Mouse (Mus musculus) spleen, adult 2 months (tissue): ENCODE measurements around the gene 2700097O09Rik. TPM values are rescaled to one million over a fixed set of nuclear protein-coding genes. Genes with fewer than 3 reads are reported as not detected.

ENCODE experiments used
- DNase-seq, 2 experiments: peaks; one replicate each; pipeline versions ENCODE4 v3.0.0 to v3.0.0-alpha.2; 2012 to 2021; ENCODE audit warnings: low spot score in 2 of 2, low read depth in 1 of 2
- H3K27ac ChIP-seq: fragments of 200-500 bp; 2 replicates; pipeline ENCODE4 v1.5.1; 2012; ENCODE audit warnings: low read length, inconsistent platforms; ENCODE audit not compliant: insufficient read depth
- H3K27me3 ChIP-seq: fragments of 200-500 bp; 2 replicates; pipeline ENCODE4 v1.6.1; 2012; ENCODE audit warnings: mild to moderate bottlenecking, moderate library complexity, low read length, inconsistent platforms; ENCODE audit not compliant: control insufficient read depth, insufficient read depth
- H3K36me3 ChIP-seq: fragments of 200-500 bp; 2 replicates; pipeline ENCODE4 v1.6.1; 2012; ENCODE audit warnings: mild to moderate bottlenecking, low read length, inconsistent platforms; ENCODE audit not compliant: control insufficient read depth, insufficient read depth
- H3K4me1 ChIP-seq: fragments of 200-500 bp; 2 replicates; pipeline ENCODE4 v1.6.1; 2011; ENCODE audit warnings: inconsistent platforms; ENCODE audit not compliant: control insufficient read depth, insufficient read depth, insufficient read length
- H3K4me3 ChIP-seq: fragments of 200-500 bp; 2 replicates; pipeline ENCODE4 v1.5.1; 2011; ENCODE audit warnings: mild to moderate bottlenecking, inconsistent platforms; ENCODE audit not compliant: insufficient read depth, insufficient read length; ENCODE audit errors: extremely low read depth
- CTCF ChIP-seq: fragments of 200-500 bp; IDR thresholded peaks from 2 replicates; pipeline ENCODE4 v1.5.1; 2011; ENCODE audit warnings: mild to moderate bottlenecking, inconsistent platforms; ENCODE audit not compliant: insufficient read depth, insufficient read length, insufficient replicate concordance; ENCODE audit errors: extremely low read depth
- POLR2A ChIP-seq: fragments of 200-500 bp; IDR thresholded peaks from 2 replicates; pipeline ENCODE4 v1.6.1; 2011; ENCODE audit warnings: low read depth, low read length, inconsistent platforms
- WGBS: fragments of 180-500 bp; shearing (Covaris S2); methylation state at CpG from one replicate; pipeline ENCODE4 v1.1.7; 2018; 5-methylcytosine and 5-hydroxymethylcytosine counted together
- polyA plus RNA-seq: library from polyadenylated mRNA; depleted of rRNA; stranded (reverse); fragments of >200 nt; gene quantifications from 2 replicates; pipeline ENCODE4 v1.2.3, GENCODE M21; 2012

Gene 2700097O09Rik
- polyA plus RNA-seq, 1 experiment = 3.1 TPM

DNA sequence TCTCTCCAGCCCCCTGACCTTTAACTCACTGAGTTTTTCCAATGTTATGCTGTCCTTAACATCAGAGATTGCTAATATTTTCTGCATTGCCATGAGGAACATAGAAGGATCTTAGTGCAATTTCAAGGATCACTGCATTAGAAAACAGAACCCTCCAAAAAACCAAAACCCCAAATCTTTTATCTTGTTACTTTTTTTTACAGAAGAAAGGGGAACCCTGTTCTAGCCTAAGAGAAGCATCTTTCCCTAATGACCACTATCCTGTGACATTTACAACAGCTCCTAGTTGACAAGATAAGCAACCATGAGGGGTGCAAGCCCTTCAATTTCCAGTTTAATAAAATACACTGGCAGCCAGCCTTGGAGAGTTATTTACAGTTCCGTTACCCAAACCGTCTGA, 23.2 kb downstream of the 2700097O09Rik start:
- H3K27me3 ChIP-seq = no peaks in the 10 kb centered on the region
- no peak overlapping the region for H3K4me3 ChIP-seq
- 84% methylated on average over 2 of the region's 2 CpGs for WGBS
- H3K4me1 ChIP-seq = no peaks in the 10 kb centered on the region
- TF ChIP-seq CTCF = no peak
- no peak for TF ChIP-seq POLR2A
- H3K27ac ChIP-seq = no peak overlapping the region
- DNase-seq = no peak
- H3K36me3 ChIP-seq = no peaks in the 10 kb centered on the region

DNA sequence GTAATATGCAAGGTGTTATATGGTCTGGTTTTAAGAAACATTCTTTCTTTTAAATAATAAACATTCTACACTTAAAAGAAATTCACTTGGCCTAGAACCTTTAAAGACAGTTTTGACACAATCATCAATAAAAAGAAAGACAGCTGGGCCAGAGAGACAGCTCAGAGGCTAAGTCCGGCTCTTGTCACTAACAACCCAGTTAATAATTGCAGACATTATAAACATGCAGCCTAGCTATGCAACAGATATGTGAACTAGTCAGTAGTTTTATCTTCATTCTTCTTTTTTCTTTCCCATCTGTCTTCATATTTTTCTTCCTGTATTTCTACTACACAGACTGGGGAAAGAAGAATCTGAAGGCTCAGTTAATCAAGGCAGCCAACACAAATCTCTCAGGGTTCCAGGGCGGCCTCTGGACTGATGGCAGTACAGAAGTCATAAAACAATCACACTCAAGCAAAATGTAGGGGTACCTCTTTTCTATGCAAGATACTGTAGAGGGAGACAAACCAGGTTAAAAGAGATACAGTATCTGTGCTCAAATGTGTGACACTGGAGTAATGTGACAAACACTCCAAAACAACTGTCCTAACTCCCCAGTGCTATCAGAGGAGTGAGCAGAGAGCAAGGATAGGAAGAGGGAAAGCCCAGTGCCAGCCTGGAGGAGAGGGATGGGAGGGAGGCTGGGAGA, 25.2 kb downstream of the 2700097O09Rik start:
- H3K36me3 ChIP-seq = no peaks in the 10 kb centered on the region
- peaks cover 2% of the 10 kb centered on the region; the same call in 1 of the 2 replicates for H3K4me1 ChIP-seq
- no peaks in the 10 kb centered on the region for H3K27me3 ChIP-seq
- no peak for TF ChIP-seq POLR2A
- TF ChIP-seq CTCF = no peak
- no peak for DNase-seq
- no peak overlapping the region for H3K27ac ChIP-seq
- H3K4me3 ChIP-seq = no peak overlapping the region
- WGBS = 88% methylated on average over 2 of the region's 2 CpGs

DNA sequence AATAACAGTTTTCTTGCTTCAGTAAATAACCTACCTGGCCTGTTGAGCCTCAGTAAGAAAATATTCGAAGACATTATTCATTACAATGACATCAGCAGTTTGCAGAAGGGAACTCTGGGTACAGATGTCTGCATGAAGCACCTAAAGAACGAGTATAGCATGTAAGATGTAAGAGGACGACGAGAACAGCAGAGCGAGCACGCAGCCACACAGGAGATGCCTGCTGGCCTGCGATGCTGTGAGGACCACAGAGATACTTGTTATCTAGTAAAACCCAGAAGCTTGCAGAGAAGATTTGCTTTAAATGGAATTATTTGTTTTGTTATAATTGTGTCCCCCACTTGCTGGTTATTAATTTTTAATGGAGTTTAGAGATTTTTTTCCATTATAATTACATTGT, 26.6 kb downstream of the 2700097O09Rik start:
- no peak for DNase-seq
- H3K36me3 ChIP-seq = no peaks in the 10 kb centered on the region
- H3K27ac ChIP-seq = no peak overlapping the region
- no peaks in the 10 kb centered on the region for H3K27me3 ChIP-seq
- no peak overlapping the region for H3K4me3 ChIP-seq
- TF ChIP-seq POLR2A = no peak
- TF ChIP-seq CTCF = no peak
- H3K4me1 ChIP-seq = peaks cover 2% of the 10 kb centered on the region; the same call in 1 of the 2 replicates
- WGBS = 87% methylated on average over 7 of the region's 7 CpGs

DNA sequence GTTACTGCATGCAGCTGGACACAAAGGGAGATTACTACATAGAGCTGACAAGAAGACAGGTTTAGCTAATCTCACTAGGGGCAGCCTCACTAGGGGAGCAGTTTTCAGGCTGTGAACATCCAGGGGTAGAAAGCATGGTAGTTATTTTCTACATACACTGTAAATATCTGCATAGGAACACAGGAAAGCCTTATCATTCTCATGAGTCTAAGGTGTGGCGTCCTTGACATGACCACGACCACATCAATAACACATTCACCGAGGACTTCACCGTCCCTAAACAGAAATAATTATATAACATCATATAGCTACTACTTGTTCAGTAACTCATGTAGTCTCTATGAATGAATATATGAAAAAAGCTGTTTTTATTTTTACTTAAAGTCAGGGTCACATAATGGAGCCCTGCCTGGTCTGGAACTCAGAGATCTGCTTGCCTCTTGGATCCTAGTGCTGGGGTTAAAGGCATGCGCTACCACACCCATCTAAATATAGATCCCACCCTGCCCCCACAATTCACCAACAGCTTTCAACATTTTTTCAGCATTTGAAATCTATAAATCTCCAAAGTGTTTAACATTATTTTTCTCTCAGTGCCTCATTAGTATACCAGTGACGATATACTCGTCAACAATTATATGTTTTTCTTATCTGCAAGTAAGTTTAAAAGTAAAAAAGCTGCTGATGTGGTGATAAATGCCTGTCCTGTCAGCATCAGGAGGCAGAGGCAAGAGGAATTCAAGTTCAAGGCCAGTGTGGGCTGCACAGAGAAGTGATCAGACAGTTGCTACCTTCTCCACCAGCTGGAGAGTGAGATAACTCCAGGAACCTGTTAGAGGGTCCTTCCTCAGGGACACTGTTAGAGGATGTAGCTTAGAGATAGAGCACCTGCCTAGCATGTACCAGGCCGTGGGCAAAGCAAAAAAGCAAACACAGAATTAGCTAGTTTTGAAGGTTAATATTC, 28.4 kb downstream of the 2700097O09Rik start:
- Histone ChIP-seq H3K27me3 (no peaks in the 10 kb centered on the region), H3K36me3 (no peaks in the 10 kb centered on the region), H3K27ac (no peak overlapping the region), H3K4me1 (peaks cover 2% of the 10 kb centered on the region; the same call in 1 of the 2 replicates), H3K4me3 (no peak overlapping the region)
- no peak for TF ChIP-seq CTCF
- DNase-seq = no peak
- WGBS = 73% methylated on average over 8 of the region's 8 CpGs

DNA sequence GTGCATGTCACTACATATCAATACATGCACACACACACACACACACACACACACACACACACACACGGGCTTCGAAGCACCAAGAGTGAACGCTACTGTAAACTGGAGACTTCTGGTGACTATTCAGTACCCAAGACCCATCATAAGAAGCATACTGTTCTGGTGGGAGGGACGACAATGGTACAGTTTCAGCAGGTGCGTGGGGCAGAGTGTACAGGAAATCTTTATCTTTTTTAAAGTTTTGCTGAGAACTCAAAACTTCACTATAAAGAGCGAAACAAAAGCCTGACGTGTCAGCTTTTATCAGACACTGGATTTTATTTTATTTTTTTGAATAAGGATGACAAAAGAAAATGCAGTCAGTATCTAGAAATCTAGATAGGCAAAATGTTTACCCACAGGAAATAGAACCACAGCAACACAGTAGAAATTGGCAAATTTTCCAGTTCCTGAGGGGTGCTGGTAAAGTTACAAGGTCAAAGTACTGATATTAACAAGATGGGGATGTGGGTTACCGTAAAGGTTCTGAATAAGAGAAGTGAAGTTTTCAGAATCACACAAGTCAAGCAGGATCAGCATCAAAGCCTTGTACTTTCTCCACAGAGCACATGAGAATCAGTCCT, 30.1 kb downstream of the 2700097O09Rik start:
- H3K27me3 ChIP-seq = no peaks in the 10 kb centered on the region
- WGBS = 70% methylated on average over 8 of the region's 8 CpGs
- no peak overlapping the region for H3K4me3 ChIP-seq
- H3K27ac ChIP-seq = no peak overlapping the region
- no peak for DNase-seq
- no peaks in the 10 kb centered on the region for H3K36me3 ChIP-seq
- H3K4me1 ChIP-seq = peaks cover 2% of the 10 kb centered on the region; the same call in 1 of the 2 replicates
- TF ChIP-seq CTCF (no peak), POLR2A (no peak)

DNA sequence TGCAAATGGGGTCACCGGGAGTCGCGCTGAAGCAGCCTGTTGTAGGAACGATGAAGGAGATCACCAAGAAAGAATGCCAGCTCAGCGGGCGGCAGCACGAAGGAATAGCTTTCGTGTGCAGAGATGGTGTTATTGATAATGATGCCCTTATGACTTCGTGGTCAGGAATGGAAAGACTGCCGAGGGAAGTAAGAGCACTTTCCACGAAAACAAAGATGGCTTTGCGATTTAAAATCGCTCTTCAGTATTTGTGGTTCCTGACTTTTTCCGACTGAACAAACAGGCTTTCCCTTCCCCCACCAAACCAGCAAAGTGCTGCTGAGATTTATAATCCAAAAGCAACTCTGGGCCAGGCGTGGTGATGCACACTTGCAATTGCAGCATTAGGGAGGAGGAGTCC, 38.9 kb downstream of the 2700097O09Rik start:
- TF ChIP-seq POLR2A (no peak), CTCF (no peak)
- no peak for DNase-seq
- no peaks in the 10 kb centered on the region for H3K4me1 ChIP-seq
- H3K27me3 ChIP-seq = no peaks in the 10 kb centered on the region
- 71% methylated on average over 15 of the region's 15 CpGs for WGBS
- H3K4me3 ChIP-seq = no peak overlapping the region
- H3K36me3 ChIP-seq = no peaks in the 10 kb centered on the region
- H3K27ac ChIP-seq = no peak overlapping the region
